Mouse (Mus musculus): ENCODE results near the gene Lypla2.

DNA sequence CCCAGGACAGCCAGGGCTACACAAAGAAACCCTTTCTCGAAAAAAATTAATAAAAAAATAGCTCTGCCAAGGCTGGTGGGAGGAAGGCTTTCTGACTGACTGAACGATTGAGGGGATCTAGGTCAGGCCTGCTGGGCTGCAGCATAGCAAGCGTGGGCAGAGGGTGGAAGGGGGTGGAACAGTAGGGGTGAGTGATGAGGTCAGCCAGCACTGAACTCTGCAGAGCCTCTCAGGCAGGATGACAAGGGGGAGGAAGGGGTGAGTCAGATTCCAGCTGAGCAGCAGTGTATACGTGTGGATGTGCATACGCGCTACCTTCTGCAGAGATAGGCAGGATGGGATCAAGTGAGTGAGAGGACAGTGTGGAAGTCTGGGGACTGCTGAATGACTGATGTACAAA is 22.5 kb downstream of the Lypla2 start:
- TF ChIP-seq CTCF (IDR thresholded peaks at IDR 0.05; ENCODE audit: low read depth, low read length) (no peak), POLR2A (IDR thresholded peaks at IDR 0.05; ENCODE audit: borderline replicate concordance, low read depth, low read length) (no peak)

Data from bone marrow macrophage, adult 2 months (primary cell).